Mouse (Mus musculus): Measurements from ENCODE around the gene Asb3. TPM values are rescaled to one million over a fixed set of nuclear protein-coding genes. Genes with fewer than 3 reads are reported as not detected.
"Not testable (repeated sequence)": the region's sequence is repeated elsewhere in the genome, so short reads cannot be mapped to it uniquely, and the experiment has no call there.

The Asb3 gene
- polyA plus RNA-seq, 1 experiment from 2014 or later, result 32.2 TPM

GRCm38 (mm10) chr11:30986625-30987017 lies 101.4 kb downstream of the Asb3 start:
- no peak for DNase-seq (ENCODE audit: low spot score)
- Histone ChIP-seq H3K9me3 (ENCODE audit: control insufficient read depth, low read length) (no peaks in the 10 kb centered on the region), H3K36me3 (replicated peaks; ENCODE audit: control insufficient read depth, insufficient read depth) (no peaks in the 10 kb centered on the region), H3K4me2 (replicated peaks) (peak overlapping the region; percentile 75), H3K4me3 (replicated peaks; ENCODE audit: low read length) (peak overlapping the region; percentile 65), H3K27me3 (ENCODE audit: control insufficient read depth, insufficient read depth, low read length) (no peaks in the 10 kb centered on the region), H3K27ac (peak overlapping the region; percentile 60), H3K4me1 (replicated peaks; ENCODE audit: control insufficient read depth, insufficient read depth, low read length) (peaks cover 6% of the 10 kb centered on the region), H3K9ac (peak overlapping the region; percentile 76)
- WGBS, result 3% methylated on average over 2 of the region's 2 CpGs
- ATAC-seq (ENCODE audit: low FRiP score), result peak; percentile 79

GRCm38 (mm10) chr11:30996670-30997069 lies 111.5 kb downstream of the Asb3 start:
- Histone ChIP-seq H3K4me3 (replicated peaks; ENCODE audit: low read length) (no peak overlapping the region), H3K27ac (no peak overlapping the region), H3K9ac (no peak overlapping the region), H3K4me1 (replicated peaks; ENCODE audit: control insufficient read depth, insufficient read depth, low read length) (no peaks in the 10 kb centered on the region), H3K9me3 (ENCODE audit: control insufficient read depth, low read length) (no peaks in the 10 kb centered on the region), H3K4me2 (replicated peaks) (no peak overlapping the region), H3K27me3 (ENCODE audit: control insufficient read depth, insufficient read depth, low read length) (no peaks in the 10 kb centered on the region), H3K36me3 (replicated peaks; ENCODE audit: control insufficient read depth, insufficient read depth) (no peaks in the 10 kb centered on the region)
- no peak for ATAC-seq (ENCODE audit: low FRiP score)
- DNase-seq (ENCODE audit: low spot score), result no peak
- 91% methylated on average over 3 of the region's 3 CpGs for WGBS

GRCm38 (mm10) chr11:30998199-30998598 lies 113.0 kb downstream of the Asb3 start:
- 95% methylated on average over 5 of the region's 5 CpGs for WGBS

GRCm38 (mm10) chr11:30998704-30999103 lies 113.5 kb downstream of the Asb3 start:
- WGBS, result 96% methylated on average over 2 of the region's 2 CpGs
- Histone ChIP-seq H3K9me3 (ENCODE audit: control insufficient read depth, low read length) (no peaks in the 10 kb centered on the region), H3K36me3 (replicated peaks; ENCODE audit: control insufficient read depth, insufficient read depth) (no peaks in the 10 kb centered on the region), H3K27ac (no peak overlapping the region), H3K9ac (no peak overlapping the region), H3K4me1 (replicated peaks; ENCODE audit: control insufficient read depth, insufficient read depth, low read length) (no peaks in the 10 kb centered on the region), H3K27me3 (ENCODE audit: control insufficient read depth, insufficient read depth, low read length) (no peaks in the 10 kb centered on the region), H3K4me3 (replicated peaks; ENCODE audit: low read length) (no peak overlapping the region), H3K4me2 (replicated peaks) (no peak overlapping the region)
- DNase-seq (ENCODE audit: low spot score) (no peak), ATAC-seq (ENCODE audit: low FRiP score) (no peak)

More at GRCm38 (mm10) chr11:30998199-30998598, 113.0 kb downstream of the Asb3 start:
- Histone ChIP-seq H3K27me3 (ENCODE audit: control insufficient read depth, insufficient read depth, low read length) (no peaks in the 10 kb centered on the region), H3K9ac (no peak overlapping the region), H3K4me2 (replicated peaks) (no peak overlapping the region), H3K4me3 (replicated peaks; ENCODE audit: low read length) (no peak overlapping the region), H3K9me3 (ENCODE audit: control insufficient read depth, low read length) (no peaks in the 10 kb centered on the region), H3K4me1 (replicated peaks; ENCODE audit: control insufficient read depth, insufficient read depth, low read length) (no peaks in the 10 kb centered on the region), H3K27ac (no peak overlapping the region), H3K36me3 (replicated peaks; ENCODE audit: control insufficient read depth, insufficient read depth) (no peaks in the 10 kb centered on the region)
- DNase-seq (ENCODE audit: low spot score) (no peak), ATAC-seq (ENCODE audit: low FRiP score) (no peak)

- Histone ChIP-seq H3K9ac (no peak overlapping the region), H3K9me3 (ENCODE audit: control insufficient read depth, low read length) (no peaks in the 10 kb centered on the region), H3K4me2 (replicated peaks) (no peak overlapping the region), H3K4me3 (replicated peaks; ENCODE audit: low read length) (no peak overlapping the region), H3K27ac (no peak overlapping the region), H3K4me1 (replicated peaks; ENCODE audit: control insufficient read depth, insufficient read depth, low read length) (no peaks in the 10 kb centered on the region), H3K27me3 (ENCODE audit: control insufficient read depth, insufficient read depth, low read length) (no peaks in the 10 kb centered on the region), H3K36me3 (replicated peaks; ENCODE audit: control insufficient read depth, insufficient read depth) (no peaks in the 10 kb centered on the region)
- ATAC-seq (ENCODE audit: low FRiP score), result no peak
- no peak for DNase-seq (ENCODE audit: low spot score)
- 95% methylated on average over 2 of the region's 2 CpGs for WGBS
These were observed 114.8 kb downstream of the Asb3 start for GRCm38 (mm10) chr11:31000028-31000427.

- ATAC-seq (ENCODE audit: low FRiP score) (no peak), DNase-seq (ENCODE audit: low spot score) (no peak)
- H3K4me2 ChIP-seq (replicated peaks), result no peak overlapping the region
- no peaks in the 10 kb centered on the region for H3K9me3 ChIP-seq (ENCODE audit: control insufficient read depth, low read length)
- 0 out of 2 replicates have a peak, but pooled peaks cover 3% of the 10 kb centered on the region for H3K36me3 ChIP-seq (replicated peaks; ENCODE audit: control insufficient read depth, insufficient read depth)
- no peak overlapping the region for H3K4me3 ChIP-seq (replicated peaks; ENCODE audit: low read length)
- H3K9ac ChIP-seq, result no peak overlapping the region
- 96% methylated on average over 4 of the region's 4 CpGs for WGBS
- no peaks in the 10 kb centered on the region for H3K27me3 ChIP-seq (ENCODE audit: control insufficient read depth, insufficient read depth, low read length)
- H3K4me1 ChIP-seq (replicated peaks; ENCODE audit: control insufficient read depth, insufficient read depth, low read length), result no peaks in the 10 kb centered on the region
- no peak overlapping the region for H3K27ac ChIP-seq
These were observed 116.1 kb downstream of the Asb3 start for GRCm38 (mm10) chr11:31001169-31001908.

- H3K27me3 ChIP-seq (ENCODE audit: control insufficient read depth, insufficient read depth, low read length); H3K27ac ChIP-seq; H3K9me3 ChIP-seq (ENCODE audit: control insufficient read depth, low read length); H3K9ac ChIP-seq; H3K4me1 ChIP-seq (replicated peaks; ENCODE audit: control insufficient read depth, insufficient read depth, low read length); DNase-seq (ENCODE audit: low spot score); H3K4me3 ChIP-seq (replicated peaks; ENCODE audit: low read length); H3K36me3 ChIP-seq (replicated peaks; ENCODE audit: control insufficient read depth, insufficient read depth); ATAC-seq (ENCODE audit: low FRiP score); H3K4me2 ChIP-seq (replicated peaks): not testable (repeated sequence)
- 93% methylated on average over 1 of the region's 1 CpGs for WGBS
These were observed 124.5 kb downstream of the Asb3 start for GRCm38 (mm10) chr11:31009668-31010067.

- H3K36me3 ChIP-seq (replicated peaks; ENCODE audit: control insufficient read depth, insufficient read depth); H3K4me2 ChIP-seq (replicated peaks); H3K27ac ChIP-seq; H3K9ac ChIP-seq; H3K9me3 ChIP-seq (ENCODE audit: control insufficient read depth, low read length); H3K4me1 ChIP-seq (replicated peaks; ENCODE audit: control insufficient read depth, insufficient read depth, low read length); ATAC-seq (ENCODE audit: low FRiP score); H3K27me3 ChIP-seq (ENCODE audit: control insufficient read depth, insufficient read depth, low read length); DNase-seq (ENCODE audit: low spot score); H3K4me3 ChIP-seq (replicated peaks; ENCODE audit: low read length): not testable (repeated sequence)
- 53% methylated on average over 15 of the region's 15 CpGs for WGBS
These were observed 132.2 kb downstream of the Asb3 start for GRCm38 (mm10) chr11:31017466-31017865.

- 99% methylated on average over 4 of the region's 4 CpGs for WGBS
- H3K4me3 ChIP-seq (replicated peaks; ENCODE audit: low read length), result no peak overlapping the region
- no peak overlapping the region for H3K9ac ChIP-seq
- no peaks in the 10 kb centered on the region for H3K4me1 ChIP-seq (replicated peaks; ENCODE audit: control insufficient read depth, insufficient read depth, low read length)
- DNase-seq (ENCODE audit: low spot score) (no peak), ATAC-seq (ENCODE audit: low FRiP score) (no peak)
- no peak overlapping the region for H3K4me2 ChIP-seq (replicated peaks)
- no peaks in the 10 kb centered on the region for H3K27me3 ChIP-seq (ENCODE audit: control insufficient read depth, insufficient read depth, low read length)
- peaks cover 4% of the 10 kb centered on the region; the same call in 1 of the 2 replicates for H3K36me3 ChIP-seq (replicated peaks; ENCODE audit: control insufficient read depth, insufficient read depth)
- H3K9me3 ChIP-seq (ENCODE audit: control insufficient read depth, low read length), result peaks cover 12% of the 10 kb centered on the region; the same call in 1 of the 2 replicates
- no peak overlapping the region for H3K27ac ChIP-seq
These were observed 149.7 kb downstream of the Asb3 start for GRCm38 (mm10) chr11:31034958-31035357.

Data from hindbrain, embryonic 14.5 days (tissue).